Mouse (Mus musculus) heart, postnatal 0 days (tissue): ENCODE data around the gene Ezh1. TPM values are rescaled to one million over a fixed set of nuclear protein-coding genes. Genes with fewer than 3 reads are reported as not detected.

Experiments
- ATAC-seq: fragments of 200-750 bp; cut with Nextera tagmentation; 2 replicates; pipeline ENCODE4 v1.8.0; 2017; ENCODE audit warnings: low read depth, moderate number of reproducible peaks, moderate library complexity; ENCODE audit not compliant: insufficient read depth
- DNase-seq: peaks from one replicate; pipeline ENCODE4 v3.0.0-alpha.2; 2016; ENCODE audit warnings: low spot score
- H3K27ac ChIP-seq: fragments of 300-500 bp; sonication (generic); 2 replicates; pipeline ENCODE4 v1.5.1; 2014; ENCODE audit warnings: low read depth, mild to moderate bottlenecking
- H3K27me3 ChIP-seq: fragments of 300-500 bp; sonication (generic); 2 replicates; pipeline ENCODE4 v1.6.1; 2014; ENCODE audit warnings: low read length, mixed read lengths; ENCODE audit not compliant: control insufficient read depth, insufficient read depth
- H3K36me3 ChIP-seq: fragments of 300-500 bp; sonication (generic); replicated peaks from 2 replicates; pipeline ENCODE4 v1.6.1; 2014; ENCODE audit warnings: low read length, mixed read lengths; ENCODE audit not compliant: control insufficient read depth, insufficient read depth
- H3K4me1 ChIP-seq: fragments of 300-500 bp; sonication (generic); 2 replicates; pipeline ENCODE4 v1.6.1; 2014; ENCODE audit warnings: antibody characterized with exemption; ENCODE audit not compliant: control insufficient read depth, insufficient read depth
- H3K4me2 ChIP-seq: fragments of 300-500 bp; sonication (generic); 2 replicates; pipeline ENCODE4 v1.6.1; 2014; ENCODE audit warnings: low read depth, mild to moderate bottlenecking, low read length, moderate library complexity
- H3K4me3 ChIP-seq: fragments of 300-500 bp; sonication (generic); 2 replicates; pipeline ENCODE4 v1.5.1; 2014; ENCODE audit warnings: low read depth, low read length
- H3K9ac ChIP-seq: fragments of 300-500 bp; sonication (generic); replicated peaks from 2 replicates; pipeline ENCODE4 v1.6.1; 2014; ENCODE audit warnings: low read depth, low read length, mixed read lengths
- H3K9me3 ChIP-seq: fragments of 300-500 bp; sonication (generic); replicated peaks from 2 replicates; pipeline ENCODE4 v1.6.1; 2016; ENCODE audit warnings: low read length; ENCODE audit not compliant: control insufficient read depth
- CTCF ChIP-seq: IDR thresholded peaks from 2 replicates; pipeline ENCODE4 v1.5.1; 2016; ENCODE audit warnings: antibody characterized with exemption, control low read depth, low read depth
- EP300 ChIP-seq: IDR thresholded peaks from 2 replicates; pipeline ENCODE4 v1.6.1; 2016; ENCODE audit warnings: antibody characterized with exemption, low read depth
- WGBS: fragments of 180-500 bp; shearing (Covaris S2); extraction: QIAGEN DNeasy Blood & Tissue Kit; methylation state at CpG from one replicate; pipeline ENCODE4 v1.1.7; 2014; 5-methylcytosine and 5-hydroxymethylcytosine counted together
- polyA plus RNA-seq: library from polyadenylated mRNA; unstranded; fragments of >200 nt; fragmentation: Nextera tagmentation; extraction: Ambion mirVana; gene quantifications from 2 replicates; pipeline ENCODE4 v1.2.1, GENCODE M21; 2015
- total RNA-seq: library from RNA; depleted of rRNA; stranded (reverse); fragments of >200 nt; gene quantifications from 2 replicates; pipeline ENCODE4 v1.2.3, GENCODE M21; 2014; ENCODE audit warnings: low replicate concordance

Gene Ezh1
- total and polyA plus RNA-seq, 2 experiments from 2014 or later = 12.0 to 12.1 TPM

- H3K4me3 ChIP-seq = peak overlapping the region; percentile 80
- peaks cover 46% of the 10 kb centered on the region for H3K36me3 ChIP-seq
- 71% methylated on average over 18 of the region's 18 CpGs for WGBS
- DNase-seq (no peak), ATAC-seq (no peak)
- TF ChIP-seq CTCF = no peak
- TF ChIP-seq EP300 = no peak
- H3K27ac ChIP-seq = no peak overlapping the region
- no peaks in the 10 kb centered on the region for H3K27me3 ChIP-seq
- H3K4me2 ChIP-seq = peak overlapping the region; percentile 86
- H3K9ac ChIP-seq = no peak overlapping the region
- no peaks in the 10 kb centered on the region for H3K9me3 ChIP-seq
- peaks cover 22% of the 10 kb centered on the region for H3K4me1 ChIP-seq
Observed at GRCm38 (mm10) chr11:101168301-101168980, 57.8 kb downstream of the Ezh1 start.

DNA sequence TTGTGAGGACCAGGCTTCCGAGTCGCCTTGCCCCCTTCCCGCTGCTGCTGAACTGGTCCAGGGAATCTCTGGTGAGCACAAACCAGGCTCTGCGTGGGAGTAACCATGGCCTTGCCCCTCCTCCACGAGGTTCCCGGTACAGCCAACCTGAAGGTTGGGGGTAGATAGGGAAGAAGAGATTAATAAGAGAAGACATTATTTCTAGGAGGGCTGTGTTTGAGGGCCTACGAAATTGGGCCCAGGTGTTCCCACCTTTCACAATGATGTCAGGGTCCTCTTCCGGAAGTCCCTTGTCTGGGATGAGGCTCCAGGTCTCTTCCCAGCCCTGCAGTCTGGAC lies 58.3 kb downstream of the Ezh1 start:
- Histone ChIP-seq H3K27ac (no peak overlapping the region), H3K4me3 (no peak overlapping the region), H3K27me3 (no peaks in the 10 kb centered on the region), H3K36me3 (peaks cover 51% of the 10 kb centered on the region), H3K4me2 (no peak overlapping the region), H3K9me3 (no peaks in the 10 kb centered on the region), H3K4me1 (peaks cover 17% of the 10 kb centered on the region), H3K9ac (no peak overlapping the region)
- no peak for DNase-seq
- WGBS = 67% methylated on average over 8 of the region's 8 CpGs
- no peak for TF ChIP-seq CTCF
- TF ChIP-seq EP300 = no peak
- ATAC-seq = no peak

- Histone ChIP-seq H3K27ac (no peak overlapping the region), H3K9ac (no peak overlapping the region), H3K4me2 (no peak overlapping the region), H3K36me3 (peaks cover 57% of the 10 kb centered on the region), H3K4me1 (peaks cover 15% of the 10 kb centered on the region), H3K27me3 (no peaks in the 10 kb centered on the region), H3K9me3 (no peaks in the 10 kb centered on the region), H3K4me3 (no peak overlapping the region)
- no peak for ATAC-seq
- DNase-seq = no peak
- whole genome bisulfite sequencing = 81% methylated on average over 19 of the region's 19 CpGs
- TF ChIP-seq EP300 (no peak), CTCF (no peak)
Observed at GRCm38 (mm10) chr11:101167211-101167962, 58.9 kb downstream of the Ezh1 start.

- Histone ChIP-seq H3K4me1 (peaks cover 15% of the 10 kb centered on the region), H3K27me3 (no peaks in the 10 kb centered on the region), H3K36me3 (peaks cover 67% of the 10 kb centered on the region), H3K4me2 (no peak overlapping the region), H3K27ac (no peak overlapping the region), H3K9ac (no peak overlapping the region), H3K4me3 (no peak overlapping the region), H3K9me3 (no peaks in the 10 kb centered on the region)
- WGBS = 85% methylated on average over 14 of the region's 14 CpGs
- DNase-seq (no peak), ATAC-seq (no peak)
- no peak for TF ChIP-seq CTCF
- no peak for TF ChIP-seq EP300
Observed at GRCm38 (mm10) chr11:101166357-101166756, 59.9 kb downstream of the Ezh1 start.

DNA sequence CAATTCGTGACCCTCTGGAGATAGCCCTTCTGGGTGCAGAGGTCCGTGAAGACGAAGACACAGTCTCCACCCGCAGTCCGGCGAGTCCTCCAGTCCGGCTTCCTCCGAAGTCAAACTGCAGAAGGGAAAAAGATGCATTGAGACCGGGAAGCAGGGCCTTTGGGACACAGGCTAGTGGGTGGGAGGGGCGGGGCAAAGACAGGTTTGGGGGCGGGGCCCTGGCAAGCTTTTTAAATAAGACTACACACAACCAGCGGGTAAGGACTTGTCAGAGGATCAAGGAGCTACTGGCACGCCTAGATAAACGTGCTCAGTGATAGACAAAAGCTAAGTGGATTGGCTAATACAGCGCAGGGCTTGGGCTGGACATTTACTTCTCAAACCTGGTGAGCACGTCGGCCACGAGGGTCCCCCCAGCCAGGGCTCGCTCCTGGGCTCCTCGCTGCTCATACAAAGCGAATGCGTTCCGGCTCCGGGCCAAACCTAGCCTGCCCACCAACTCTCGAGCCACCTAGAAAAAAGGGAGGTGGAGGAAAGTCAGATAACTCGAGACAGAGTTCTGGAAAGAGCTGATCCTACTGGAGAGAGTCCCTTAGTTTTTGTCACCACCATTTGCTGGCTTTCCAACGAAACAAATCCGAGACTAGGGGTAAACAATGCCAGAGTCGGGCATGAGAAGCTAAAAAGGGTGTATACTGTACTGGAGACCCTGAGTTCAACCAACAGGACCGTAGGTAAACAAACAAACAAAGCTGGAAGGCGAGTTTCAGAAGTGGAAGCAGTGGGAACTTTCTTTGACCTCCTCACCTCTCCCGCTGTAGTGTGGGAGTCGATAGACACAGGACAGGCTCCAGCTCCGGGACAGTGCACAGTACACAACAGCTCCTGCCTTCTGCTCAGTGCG lies 61.3 kb downstream of the Ezh1 start:
- peaks cover 15% of the 10 kb centered on the region for H3K4me1 ChIP-seq
- no peaks in the 10 kb centered on the region for H3K9me3 ChIP-seq
- H3K27ac ChIP-seq = no peak overlapping the region
- no peak overlapping the region for H3K4me3 ChIP-seq
- H3K36me3 ChIP-seq = peaks cover 70% of the 10 kb centered on the region
- no peak overlapping the region for H3K9ac ChIP-seq
- no peaks in the 10 kb centered on the region for H3K27me3 ChIP-seq
- no peak overlapping the region for H3K4me2 ChIP-seq
- DNase-seq (no peak), ATAC-seq (no peak)
- WGBS = 63% methylated on average over 35 of the region's 35 CpGs
- TF ChIP-seq CTCF = no peak
- no peak for TF ChIP-seq EP300
